Mouse (Mus musculus) embryonic facial prominence, embryonic 12.5 days (tissue): Measurements from ENCODE around the gene Arhgap27. TPM values are rescaled to one million over a fixed set of nuclear protein-coding genes. Genes with fewer than 3 reads are reported as not detected.

Experiments
- ATAC-seq: fragments of 200-750 bp; cut with Nextera tagmentation; 2 replicates; pipeline ENCODE4 v1.8.0; 2017; ENCODE audit not compliant: insufficient number of reproducible peaks, insufficient read depth, low FRiP score, low TSS enrichment
- H3K27ac ChIP-seq: fragments of 300-500 bp; sonication (generic); 2 replicates; pipeline ENCODE4 v1.5.1; 2016; ENCODE audit warnings: mild to moderate bottlenecking
- H3K27me3 ChIP-seq: fragments of 300-500 bp; sonication (generic); 2 replicates; pipeline ENCODE4 v1.6.1; 2016; ENCODE audit warnings: mild to moderate bottlenecking, moderate library complexity
- H3K36me3 ChIP-seq: fragments of 300-500 bp; sonication (generic); 2 replicates; pipeline ENCODE4 v1.6.1; 2016; ENCODE audit warnings: mild to moderate bottlenecking
- H3K4me1 ChIP-seq: fragments of 300-500 bp; sonication (generic); 2 replicates; pipeline ENCODE4 v1.6.1; 2016
- H3K4me2 ChIP-seq: fragments of 300-500 bp; sonication (generic); replicated peaks from 2 replicates; pipeline ENCODE4 v1.6.1; 2016; ENCODE audit warnings: mild to moderate bottlenecking, moderate library complexity
- H3K4me3 ChIP-seq: fragments of 300-500 bp; sonication (generic); 2 replicates; pipeline ENCODE4 v1.5.1; 2016; ENCODE audit warnings: mild to moderate bottlenecking
- H3K9ac ChIP-seq: fragments of 300-500 bp; sonication (generic); 2 replicates; pipeline ENCODE4 v1.6.1; 2016; ENCODE audit warnings: mild to moderate bottlenecking, moderate library complexity
- H3K9me3 ChIP-seq: fragments of 300-500 bp; sonication (generic); 2 replicates; pipeline ENCODE4 v1.6.1; 2016; ENCODE audit warnings: mild to moderate bottlenecking, moderate library complexity
- WGBS: fragments of 180-500 bp; shearing (Covaris S2); methylation state at CpG from one replicate; pipeline ENCODE4 v1.1.7; 2016; 5-methylcytosine and 5-hydroxymethylcytosine counted together
- polyA plus RNA-seq: library from polyadenylated mRNA; unstranded; fragments of >200 nt; fragmentation: Nextera tagmentation; extraction: Ambion mirVana; gene quantifications from 2 replicates; pipeline ENCODE4 v1.2.1, GENCODE M21; 2016

Gene Arhgap27
- polyA plus RNA-seq, 1 experiment from 2014 or later, result 7.2 TPM

DNA sequence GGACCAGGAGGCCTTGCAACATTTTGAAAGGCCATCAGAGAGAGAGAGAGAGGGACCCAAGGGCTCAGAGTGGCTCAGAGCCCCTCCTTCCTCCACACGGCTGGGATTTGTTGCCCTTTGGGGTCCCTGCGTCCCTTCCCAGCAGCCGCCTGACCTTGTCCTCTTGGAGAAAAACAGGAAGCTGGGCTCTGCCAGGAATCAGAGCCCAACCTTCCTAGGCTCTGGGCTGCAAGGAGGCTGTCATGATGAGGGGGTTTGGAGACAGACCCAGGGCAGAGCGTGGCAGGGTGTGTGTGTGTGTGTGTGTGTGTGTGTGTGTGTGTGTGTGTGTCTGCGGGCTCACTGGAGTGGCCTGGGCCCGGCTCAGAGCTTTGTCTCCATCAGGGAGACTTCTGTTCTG lies 77.5 kb downstream of the Arhgap27 start:
- Histone ChIP-seq H3K27me3 (no peaks in the 10 kb centered on the region), H3K27ac (peak overlapping the region; percentile 48), H3K4me3 (no peak overlapping the region), H3K36me3 (no peaks in the 10 kb centered on the region), H3K4me1 (0 out of 2 replicates have a peak, but pooled peaks cover 10% of the 10 kb centered on the region), H3K9me3 (no peaks in the 10 kb centered on the region), H3K9ac (no peak overlapping the region), H3K4me2 (no peak overlapping the region)
- no peak for ATAC-seq
- WGBS, result 32% methylated on average over 6 of the region's 6 CpGs

DNA sequence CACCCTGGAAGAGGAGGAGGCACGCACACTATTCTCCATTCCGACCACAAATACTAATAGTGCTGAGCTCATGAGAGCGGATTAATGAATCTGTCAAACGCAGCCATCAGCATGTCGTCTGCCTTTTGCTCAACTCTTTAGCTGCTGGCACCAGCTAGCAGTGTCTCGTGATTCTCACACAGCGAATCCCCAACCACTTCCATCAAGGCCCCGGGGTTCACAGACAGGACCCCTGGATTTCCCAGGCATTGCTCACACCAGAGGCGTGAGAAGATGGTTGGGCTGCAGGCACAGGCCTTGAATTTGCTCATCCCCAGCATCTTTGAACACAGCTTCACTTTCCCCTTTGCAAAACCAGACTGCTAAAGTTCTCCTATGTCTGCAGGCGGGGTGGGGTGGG lies 78.2 kb downstream of the Arhgap27 start:
- Histone ChIP-seq H3K9ac (no peak overlapping the region), H3K4me1 (0 out of 2 replicates have a peak, but pooled peaks cover 10% of the 10 kb centered on the region), H3K4me2 (no peak overlapping the region), H3K9me3 (no peaks in the 10 kb centered on the region), H3K36me3 (no peaks in the 10 kb centered on the region), H3K27me3 (no peaks in the 10 kb centered on the region), H3K4me3 (no peak overlapping the region), H3K27ac (no peak overlapping the region)
- WGBS, result 83% methylated on average over 10 of the region's 10 CpGs
- ATAC-seq, result no peak

DNA sequence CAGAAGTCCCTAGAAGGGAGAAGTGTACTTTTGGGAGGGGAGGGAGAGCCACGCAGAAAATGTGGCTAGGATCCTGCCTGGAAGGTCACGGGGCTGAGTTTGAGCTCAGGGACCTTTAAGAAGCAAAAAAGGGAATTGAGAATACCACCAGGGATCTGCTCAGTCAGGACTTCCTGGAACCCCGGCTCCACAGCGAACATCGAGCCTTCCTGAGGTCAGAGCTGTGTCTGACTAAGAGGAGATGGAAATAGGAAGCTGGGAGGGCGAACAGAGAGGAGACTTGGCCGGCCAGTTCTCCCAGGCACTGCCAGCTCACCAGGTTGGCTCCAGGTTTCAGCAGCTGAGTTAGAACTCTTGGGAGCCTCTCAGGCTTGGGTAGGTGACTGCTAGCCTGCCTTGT lies 81.7 kb downstream of the Arhgap27 start:
- WGBS, result 63% methylated on average over 7 of the region's 7 CpGs
- Histone ChIP-seq H3K27me3 (no peaks in the 10 kb centered on the region), H3K9ac (no peak overlapping the region), H3K4me1 (0 out of 2 replicates have a peak, but pooled peaks cover 7% of the 10 kb centered on the region), H3K27ac (no peak overlapping the region), H3K4me2 (no peak overlapping the region), H3K36me3 (no peaks in the 10 kb centered on the region), H3K9me3 (no peaks in the 10 kb centered on the region), H3K4me3 (no peak overlapping the region)
- ATAC-seq, result no peak

Other genes with a start within 250 kb of the Arhgap27 start
- 4.0 and 4.2 TPM in 2 replicates for gene Hexim1, start 247.5 kb downstream of the Arhgap27 start, polyA plus RNA-seq
- 13.5 and 13.8 TPM in 2 replicates for gene Hexim2, start 231.3 kb downstream of the Arhgap27 start, polyA plus RNA-seq
- gene Fmnl1, start 192.6 kb downstream of the Arhgap27 start, polyA plus RNA-seq, result 0.97 and 1.8 TPM in 2 replicates
- 0.95 and 1.1 TPM in 2 replicates for gene 1700023F06Rik, start 155.1 kb downstream of the Arhgap27 start, polyA plus RNA-seq
- not detected in 2 replicates for gene Spata32, start 145.3 kb downstream of the Arhgap27 start, polyA plus RNA-seq
- 4.7 and 5.2 TPM in 2 replicates for gene Map3k14, start 96.2 kb downstream of the Arhgap27 start, polyA plus RNA-seq
- gene Plekhm1, start 49.0 kb upstream of the Arhgap27 start, polyA plus RNA-seq, result 8.2 and 8.7 TPM in 2 replicates
- not detected in 2 replicates for gene Lrrc37a, start 140.9 kb upstream of the Arhgap27 start, polyA plus RNA-seq